In genomic region chr6:114174398-114175140, GRCm38 (mm10) we compare ENCODE assay signal across 12 mouse cellular contexts. TPM values are rescaled to one million over a fixed set of nuclear protein-coding genes. Genes with fewer than 3 reads are reported as not detected.
DNase-seq lines count a peak whose midpoint lies in the region; ATAC-seq and TF ChIP-seq lines count a peak whose summit lies in the region.
"Had no signal": no experiment of that assay in that cellular context is flagged by ENCODE, and none has a peak within 500 bp of the region (broad histone marks: within the 10 kb centered on the region; RNA-seq: fewer than 3 reads in every experiment).

No protein-coding gene starts in this region.

- WGBS in forebrain, postnatal 0 days, result 4% methylated on average over 9 of the region's 9 CpGs
- 2% methylated on average over 9 of the region's 9 CpGs for WGBS in midbrain, embryonic 14.5 days
- WGBS in intestine, embryonic 15.5 days, result 13% methylated on average over 9 of the region's 9 CpGs

- peaks cover 8% of the 10 kb centered on the region; the same call in 1 of the 2 replicates for H3K4me1 ChIP-seq in forebrain, postnatal 0 days (ENCODE audit: insufficient read depth)
- peaks cover 14% of the 10 kb centered on the region; the same call in 1 of the 2 replicates for H3K4me1 ChIP-seq in midbrain, embryonic 14.5 days (ENCODE audit: control insufficient read depth, insufficient read depth, low read length)
- H3K4me1 ChIP-seq in intestine, embryonic 15.5 days (replicated peaks), result no peaks in the 10 kb centered on the region
- H3K4me1 ChIP-seq: limb, embryonic 15.5 days; lung, embryonic 15.5 days had no signal

- no peak for TF ChIP-seq CTCF in forebrain, postnatal 0 days (IDR thresholded peaks at IDR 0.05; ENCODE audit: low read depth)

- 0 out of 2 replicates have a peak overlapping the region, but pooled peaks have one; percentile 10 for H3K4me2 ChIP-seq in forebrain, postnatal 0 days (ENCODE audit: low read depth)
- peak overlapping the region; percentile 8 for H3K4me2 ChIP-seq in midbrain, embryonic 14.5 days (ENCODE audit: low read length)
- no peak overlapping the region for H3K4me2 ChIP-seq in intestine, embryonic 15.5 days (replicated peaks)
- H3K4me2 ChIP-seq: limb, embryonic 15.5 days; lung, embryonic 15.5 days had no signal

- peak; percentile 73 for ATAC-seq in forebrain, postnatal 0 days
- peak; percentile 50; the same call in 1 of the 2 replicates for ATAC-seq in midbrain, embryonic 14.5 days (ENCODE audit: low FRiP score, low TSS enrichment)
- ATAC-seq in intestine, embryonic 15.5 days, result no peak

- peak; percentile 22 for DNase-seq in right cerebral cortex, postnatal 4 days
- no peak for DNase-seq in right cerebral cortex, postnatal 14 days
- DNase-seq in forebrain, postnatal 0 days, result peak; percentile 41
- peak; percentile 41 for DNase-seq in midbrain, embryonic 14.5 days
- DNase-seq in yolk sac, embryonic 10.5 days (ENCODE audit: low spot score), result no peak
- DNase-seq in urinary bladder, adult 18-20 months (ENCODE audit: low spot score in 2 of 2), result no peak
- DNase-seq: right cerebral cortex, adult 18-20 months had no signal

- no peaks in the 10 kb centered on the region for H3K9me3 ChIP-seq in forebrain, postnatal 0 days (ENCODE audit: low read length)
- no peaks in the 10 kb centered on the region for H3K9me3 ChIP-seq in midbrain, embryonic 14.5 days (ENCODE audit: control insufficient read depth, low read length)
- no peaks in the 10 kb centered on the region for H3K9me3 ChIP-seq in intestine, embryonic 15.5 days
- H3K9me3 ChIP-seq: limb, embryonic 15.5 days; lung, embryonic 15.5 days had no signal

- H3K9ac ChIP-seq in forebrain, postnatal 0 days, result no peak overlapping the region
- H3K9ac ChIP-seq in midbrain, embryonic 14.5 days (replicated peaks; ENCODE audit: low read length), result peak overlapping the region; percentile 14; the same call in 1 of the 2 replicates
- no peak overlapping the region for H3K9ac ChIP-seq in intestine, embryonic 15.5 days
- H3K9ac ChIP-seq: limb, embryonic 15.5 days; lung, embryonic 15.5 days had no signal

- peak overlapping the region; percentile 40; the same call in 1 of the 2 replicates for H3K27ac ChIP-seq in forebrain, postnatal 0 days (ENCODE audit: low read depth, low read length)
- H3K27ac ChIP-seq in midbrain, embryonic 14.5 days (replicated peaks; ENCODE audit: low read depth, low read length), result no peak overlapping the region; the same call in 1 of the 2 replicates
- no peak overlapping the region for H3K27ac ChIP-seq in intestine, embryonic 15.5 days
- H3K27ac ChIP-seq: limb, embryonic 15.5 days; lung, embryonic 15.5 days had no signal

- H3K27me3 ChIP-seq in forebrain, postnatal 0 days (ENCODE audit: insufficient read depth, low read length), result no peaks in the 10 kb centered on the region
- peaks cover 80% of the 10 kb centered on the region for H3K27me3 ChIP-seq in midbrain, embryonic 14.5 days (ENCODE audit: control insufficient read depth, insufficient read depth, low read length)
- peaks cover 8% of the 10 kb centered on the region; the same call in 1 of the 2 replicates for H3K27me3 ChIP-seq in intestine, embryonic 15.5 days (replicated peaks)

- no peaks in the 10 kb centered on the region for H3K36me3 ChIP-seq in forebrain, postnatal 0 days (ENCODE audit: insufficient read depth)
- no peaks in the 10 kb centered on the region for H3K36me3 ChIP-seq in midbrain, embryonic 14.5 days (ENCODE audit: control insufficient read depth, insufficient read depth, low read length)
- no peaks in the 10 kb centered on the region for H3K36me3 ChIP-seq in intestine, embryonic 15.5 days
- H3K36me3 ChIP-seq: limb, embryonic 15.5 days; lung, embryonic 15.5 days had no signal

- no peak overlapping the region for H3K4me3 ChIP-seq in forebrain, postnatal 0 days (ENCODE audit: low read depth, low read length)
- H3K4me3 ChIP-seq in midbrain, embryonic 14.5 days (replicated peaks; ENCODE audit: low read depth, low read length), result no peak overlapping the region
- H3K4me3 ChIP-seq in intestine, embryonic 15.5 days (replicated peaks), result no peak overlapping the region
- H3K4me3 ChIP-seq: limb, embryonic 15.5 days; lung, embryonic 15.5 days had no signal

RNA-seq across cellular contexts. Expression of gene Slc6a11, which starts 43.5 kb away (rescaled TPM):
- 64.4 and 86.9 TPM in 2 replicates for total RNA-seq in forebrain, postnatal 0 days (2014; rRNA removed)
- 45.6 and 62.9 TPM in 2 replicates for polyA plus RNA-seq in forebrain, postnatal 0 days (2015; fragmentation: Nextera tagmentation; extraction: Ambion mirVana)
- 15.0 and 25.9 TPM in 2 replicates for polyA plus RNA-seq in midbrain, embryonic 14.5 days (2014; fragmentation: Nextera tagmentation; extraction: Ambion mirVana)
- 0.24 and 0.29 TPM in 2 replicates for polyA plus RNA-seq in intestine, embryonic 15.5 days (2015; fragmentation: Nextera tagmentation; extraction: Ambion mirVana)
- total RNA-seq: common myeloid progenitor, adult 5-6 weeks; heart, adult 8-10 months had no signal

Comparison
In these comparisons a context has a peak if more than half of its experiments do, and no peak if none do; other contexts are left out.
1. DNase-seq: peak in right cerebral cortex, postnatal 4 days (single experiment), forebrain, postnatal 0 days (single experiment) and midbrain, embryonic 14.5 days (single experiment); none in right cerebral cortex, postnatal 14 days (single experiment), yolk sac, embryonic 10.5 days (single experiment) and urinary bladder, adult 18-20 months (0 of 2).
2. RNA of gene Slc6a11, which starts 43.5 kb away (polyA plus RNA-seq): 45.6 to 62.9 TPM in forebrain, postnatal 0 days and 15.0 to 25.9 TPM in midbrain, embryonic 14.5 days; 0.24 to 0.29 TPM in intestine, embryonic 15.5 days; every median in the first group is over 10 times any median in the second.